Mouse (Mus musculus) myocyte (in vitro differentiated cells): ENCODE measurements around the gene Ctse. TPM values are rescaled to one million over a fixed set of nuclear protein-coding genes. Genes with fewer than 3 reads are reported as not detected.

Source experiments
- H3K27me3 ChIP-seq: one replicate; pipeline ENCODE4 v1.6.1; 2011; ENCODE audit not compliant: control insufficient read depth, insufficient read depth, insufficient read length
- H3K36me3 ChIP-seq: one replicate; pipeline ENCODE4 v1.6.1; 2011; ENCODE audit not compliant: control insufficient read depth, insufficient read depth
- H3K4me2 ChIP-seq: one replicate; pipeline ENCODE4 v1.6.1; 2011; ENCODE audit warnings: low read depth, control low read depth
- H3K4me3 ChIP-seq: one replicate; pipeline ENCODE4 v1.5.1; 2011; ENCODE audit warnings: mild to moderate bottlenecking, control low read depth, moderate library complexity
- H3K79me2 ChIP-seq: one replicate; pipeline ENCODE4 v1.6.1; 2011; ENCODE audit not compliant: control insufficient read depth, insufficient read depth
- H3ac ChIP-seq: one replicate; pipeline ENCODE4 v1.6.1; 2011; ENCODE audit not compliant: control insufficient read depth, insufficient read length
- CEBPB ChIP-seq: IDR thresholded peaks from 2 replicates; pipeline ENCODE4 v1.6.1; 2011; ENCODE audit warnings: mild to moderate bottlenecking, moderate library complexity; ENCODE audit not compliant: poor library complexity, insufficient read depth, severe bottlenecking
- E2F4 ChIP-seq: IDR thresholded peaks from one replicate; pipeline ENCODE4 v1.6.1; 2011; ENCODE audit warnings: mild to moderate bottlenecking, control low read depth, moderate library complexity; ENCODE audit not compliant: insufficient read depth
- MAX ChIP-seq: IDR thresholded peaks from one replicate; pipeline ENCODE4 v1.6.1; 2011; ENCODE audit warnings: low read depth, mild to moderate bottlenecking, control low read depth
- MYOD1 ChIP-seq, 3 experiments: IDR thresholded peaks; one replicate each; pipeline ENCODE4 v1.6.1; 2011; ENCODE audit warnings: control low read depth in 2 of 3, low read depth in 2 of 3, mild to moderate bottlenecking in 2 of 3, moderate library complexity in 1 of 3; ENCODE audit not compliant: insufficient read length in 2 of 3, control insufficient read depth in 1 of 3
- MYOG ChIP-seq, 3 experiments: IDR thresholded peaks; one replicate each; pipeline ENCODE4 v1.6.1; 2011; ENCODE audit warnings: control low read depth in 2 of 3, low read depth in 2 of 3, mild to moderate bottlenecking in 2 of 3; ENCODE audit not compliant: insufficient read length in 2 of 3, control insufficient read depth in 1 of 3, insufficient read depth in 1 of 3
- POLR2A ChIP-seq: IDR thresholded peaks from one replicate; pipeline ENCODE4 v1.6.1; 2011; ENCODE audit warnings: low read depth, mild to moderate bottlenecking, control low read depth, moderate library complexity; ENCODE audit not compliant: insufficient read length
- POLR2AphosphoS2 ChIP-seq: IDR thresholded peaks from one replicate; pipeline ENCODE4 v1.6.1; 2011; ENCODE audit warnings: low read depth, control low read depth; ENCODE audit not compliant: insufficient read length
- REST ChIP-seq: IDR thresholded peaks from one replicate; pipeline ENCODE4 v1.6.1; 2011; ENCODE audit warnings: mild to moderate bottlenecking, control low read depth, moderate library complexity; ENCODE audit not compliant: insufficient read depth, insufficient read length
- SRF ChIP-seq: IDR thresholded peaks from one replicate; pipeline ENCODE4 v1.6.1; 2011; ENCODE audit warnings: low read depth; ENCODE audit not compliant: control insufficient read depth, insufficient read length
- TCF12 ChIP-seq: IDR thresholded peaks from one replicate; pipeline ENCODE4 v1.6.1; 2011; ENCODE audit warnings: mild to moderate bottlenecking, control low read depth; ENCODE audit not compliant: poor library complexity, insufficient read depth, severe bottlenecking
- TCF3 ChIP-seq: IDR thresholded peaks from one replicate; pipeline ENCODE4 v1.6.1; 2011; ENCODE audit warnings: low read depth, control low read depth; ENCODE audit not compliant: insufficient read length
- USF1 ChIP-seq: IDR thresholded peaks from one replicate; pipeline ENCODE4 v1.6.1; 2011; ENCODE audit warnings: low read depth, mild to moderate bottlenecking, control low read depth, moderate library complexity
- polyA plus RNA-seq: library from polyadenylated mRNA; unstranded; fragments of >200 nt; fragmentation: generic; extraction: Trizol; gene quantifications from one replicate; pipeline ENCODE4 v1.2.1, GENCODE M21; 2012; ENCODE audit warnings: missing spikeins

Ctse gene
- polyA plus RNA-seq, 1 experiment = not detected

DNA sequence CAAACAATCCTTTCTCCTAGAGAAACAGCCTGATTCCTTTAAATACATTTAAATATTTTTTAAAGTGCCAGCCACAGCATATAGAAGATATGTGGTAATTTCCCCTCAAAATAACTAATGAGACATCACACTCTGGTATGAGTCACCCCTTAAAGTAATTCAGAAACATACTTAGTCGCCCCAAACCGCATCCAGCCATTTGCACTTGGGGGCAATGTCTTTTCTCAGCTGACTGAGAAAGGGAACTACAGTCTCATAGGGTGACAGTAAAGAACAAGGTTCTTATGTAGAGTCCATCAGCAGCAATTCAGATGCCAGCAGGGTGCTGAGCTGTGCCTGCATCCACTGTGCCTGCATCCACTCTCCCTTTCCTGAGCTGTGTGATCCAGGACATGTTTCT, 65.4 kb downstream of the Ctse start:
- no peaks in the 10 kb centered on the region for H3K36me3 ChIP-seq
- no peaks in the 10 kb centered on the region for H3K27me3 ChIP-seq
- no peak overlapping the region for H3K4me2 ChIP-seq
- no peak overlapping the region for H3ac ChIP-seq
- H3K4me3 ChIP-seq = no peak overlapping the region
- H3K79me2 ChIP-seq = no peaks in the 10 kb centered on the region
- no peak for TF ChIP-seq USF1
- no peak for TF ChIP-seq POLR2AphosphoS2
- no peak for TF ChIP-seq SRF
- no peak for TF ChIP-seq TCF12
- no peak for TF ChIP-seq MYOG (IDR thresholded peaks at IDR 0.05; ENCODE audit: control insufficient read depth in 1 of 3, insufficient read depth in 1 of 3, insufficient read length in 2 of 3, low read depth in 2 of 3)
- TF ChIP-seq MAX = no peak
- no peak for TF ChIP-seq POLR2A
- TF ChIP-seq CEBPB = no peak

DNA sequence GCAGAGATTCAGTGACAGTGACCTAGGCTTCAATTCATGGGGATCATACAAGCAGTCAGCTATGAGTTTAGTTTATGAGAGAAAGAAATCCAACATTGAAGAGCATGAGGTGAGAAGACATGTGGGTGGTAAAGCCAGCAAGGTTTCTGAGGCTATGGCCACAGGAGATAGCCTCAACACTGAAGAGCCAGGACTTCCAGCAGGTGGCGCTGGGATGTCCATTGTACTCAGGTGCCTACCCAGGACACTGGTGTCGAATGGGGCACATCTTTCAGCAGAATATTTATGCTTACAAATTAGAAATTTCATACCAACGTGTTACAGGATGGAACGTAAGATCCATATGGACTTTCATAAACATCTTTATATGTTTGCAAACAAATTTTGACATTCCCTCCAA, 70.2 kb downstream of the Ctse start:
- H3K4me2 ChIP-seq = no peak overlapping the region
- no peaks in the 10 kb centered on the region for H3K27me3 ChIP-seq
- H3K4me3 ChIP-seq = no peak overlapping the region
- no peak overlapping the region for H3ac ChIP-seq
- H3K79me2 ChIP-seq = no peaks in the 10 kb centered on the region
- TF ChIP-seq TCF12 (no peak), MYOG (IDR thresholded peaks at IDR 0.05; ENCODE audit: control insufficient read depth in 1 of 3, insufficient read depth in 1 of 3, insufficient read length in 2 of 3, low read depth in 2 of 3) (no peak), POLR2AphosphoS2 (no peak), SRF (no peak), USF1 (no peak), CEBPB (no peak), REST (no peak), MYOD1 (IDR thresholded peaks at IDR 0.05; ENCODE audit: control insufficient read depth in 1 of 3, insufficient read length in 2 of 3, low read depth in 2 of 3) (no peak), TCF3 (no peak), E2F4 (no peak), MAX (no peak), POLR2A (no peak)
- no peaks in the 10 kb centered on the region for H3K36me3 ChIP-seq

DNA sequence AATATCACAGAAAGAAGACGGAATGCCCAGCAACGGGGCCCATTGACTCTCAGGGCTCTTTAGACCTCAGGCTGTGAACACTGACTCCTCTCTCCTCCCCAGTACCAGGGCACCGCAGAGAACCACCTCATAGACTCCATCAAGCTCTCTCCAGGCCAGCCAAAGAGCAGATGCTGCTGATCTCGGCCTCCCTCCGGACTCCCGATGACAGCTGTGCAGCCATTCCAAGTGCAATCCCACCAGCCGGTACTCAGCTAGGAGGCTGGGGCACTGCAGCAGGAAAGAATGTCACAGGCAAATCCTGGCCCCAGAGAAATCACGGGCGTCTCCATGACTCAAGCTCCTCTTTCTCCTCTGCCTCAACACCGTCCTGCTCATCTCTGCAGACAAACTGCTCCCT, 73.4 kb downstream of the Ctse start:
- no peaks in the 10 kb centered on the region for H3K79me2 ChIP-seq
- H3K4me2 ChIP-seq = no peak overlapping the region
- no peak overlapping the region for H3K4me3 ChIP-seq
- no peak overlapping the region for H3ac ChIP-seq
- TF ChIP-seq MYOG (IDR thresholded peaks at IDR 0.05; ENCODE audit: control insufficient read depth in 1 of 3, insufficient read depth in 1 of 3, insufficient read length in 2 of 3, low read depth in 2 of 3) (peak in 1 of 3 experiments; percentile 42), MYOD1 (IDR thresholded peaks at IDR 0.05; ENCODE audit: control insufficient read depth in 1 of 3, insufficient read length in 2 of 3, low read depth in 2 of 3) (no peak)
- no peaks in the 10 kb centered on the region for H3K36me3 ChIP-seq
- H3K27me3 ChIP-seq = no peaks in the 10 kb centered on the region

DNA sequence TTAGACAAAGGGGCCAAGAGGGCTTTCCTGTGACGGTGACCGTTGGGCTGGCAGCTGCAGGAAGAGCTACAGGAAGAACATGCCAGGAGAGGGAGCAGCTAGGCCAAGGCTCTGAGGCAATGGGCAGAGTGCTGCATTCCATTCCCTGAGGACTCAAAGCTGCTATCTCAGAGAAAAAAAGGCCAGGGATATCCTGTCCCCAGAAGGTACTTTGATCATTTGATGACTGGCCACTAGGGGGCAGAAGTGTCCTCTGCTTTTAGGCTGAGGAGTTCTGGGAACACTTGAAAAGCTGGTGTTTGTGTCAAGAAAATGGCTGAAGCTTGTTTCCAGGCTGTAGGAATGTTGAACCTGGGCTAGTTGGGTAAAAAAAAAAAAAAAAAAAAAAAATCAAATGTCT, 74.3 kb downstream of the Ctse start:
- TF ChIP-seq POLR2A (no peak), REST (no peak), TCF12 (no peak), MAX (no peak), TCF3 (no peak), MYOD1 (IDR thresholded peaks at IDR 0.05; ENCODE audit: control insufficient read depth in 1 of 3, insufficient read length in 2 of 3, low read depth in 2 of 3) (no peak), SRF (no peak), CEBPB (no peak), POLR2AphosphoS2 (no peak), MYOG (IDR thresholded peaks at IDR 0.05; ENCODE audit: control insufficient read depth in 1 of 3, insufficient read depth in 1 of 3, insufficient read length in 2 of 3, low read depth in 2 of 3) (no peak), E2F4 (no peak), USF1 (no peak)
- Histone ChIP-seq H3K79me2 (no peaks in the 10 kb centered on the region), H3K4me2 (no peak overlapping the region)

DNA sequence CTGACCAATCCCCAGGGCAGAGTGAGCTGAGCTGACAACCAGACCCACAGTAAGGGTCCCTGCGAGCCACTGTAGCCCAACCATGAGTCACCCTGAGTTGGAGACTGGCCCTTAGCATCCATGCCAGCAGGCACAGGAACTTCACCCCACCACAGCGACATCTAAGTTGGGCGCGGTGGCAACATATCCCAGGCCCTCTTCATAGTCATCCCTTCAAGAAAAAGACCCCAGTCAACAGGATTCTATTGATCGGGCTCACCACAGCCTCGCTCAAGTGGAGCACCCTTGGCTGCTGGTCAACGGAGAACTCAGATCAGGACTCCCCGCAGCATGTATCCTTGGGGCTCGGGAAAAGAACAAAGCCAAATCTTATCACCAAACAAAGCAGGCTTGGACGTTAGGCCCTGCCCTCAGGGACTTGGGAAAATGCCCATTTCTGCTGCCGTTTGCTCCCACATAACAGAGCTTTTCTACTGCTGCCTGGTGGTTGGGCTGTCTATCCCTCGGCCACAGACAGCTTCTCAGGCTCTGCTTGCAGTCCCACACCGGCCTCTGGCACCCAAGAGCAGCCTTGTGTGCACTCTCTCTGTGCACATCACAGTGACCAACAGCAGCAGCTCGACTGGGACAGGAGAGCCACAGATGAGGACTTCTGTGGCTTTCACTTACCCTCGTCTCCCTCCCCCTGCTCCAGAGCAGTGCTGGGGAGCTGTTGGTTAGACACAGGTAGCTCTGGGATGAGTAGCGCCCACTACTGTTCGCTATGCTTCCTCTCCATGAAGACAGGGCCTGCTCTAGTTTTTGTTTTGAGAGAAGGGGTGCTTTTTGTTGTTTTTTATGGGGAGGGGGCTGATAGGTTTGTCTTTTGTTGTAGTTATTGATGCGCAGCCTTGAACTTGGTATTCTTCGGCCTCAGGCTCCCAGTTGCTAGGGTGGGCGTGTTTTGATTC, 76.6 kb downstream of the Ctse start:
- H3ac ChIP-seq = no peak overlapping the region
- no peaks in the 10 kb centered on the region for H3K36me3 ChIP-seq
- peak overlapping the region; percentile 41 for H3K4me2 ChIP-seq
- TF ChIP-seq E2F4 = no peak
- TF ChIP-seq POLR2A = no peak
- no peak for TF ChIP-seq SRF
- TF ChIP-seq MYOD1 (IDR thresholded peaks at IDR 0.05; ENCODE audit: control insufficient read depth in 1 of 3, insufficient read length in 2 of 3, low read depth in 2 of 3) = no peak
- no peak for TF ChIP-seq USF1
- TF ChIP-seq TCF12 = no peak
- no peak for TF ChIP-seq POLR2AphosphoS2
- H3K79me2 ChIP-seq = no peaks in the 10 kb centered on the region
- H3K27me3 ChIP-seq = no peaks in the 10 kb centered on the region
- H3K4me3 ChIP-seq = no peak overlapping the region

More for the DNA sequence above, 74.3 kb downstream of the Ctse start:
- no peak overlapping the region for H3ac ChIP-seq
- H3K4me3 ChIP-seq = no peak overlapping the region
- H3K36me3 ChIP-seq = no peaks in the 10 kb centered on the region
- no peaks in the 10 kb centered on the region for H3K27me3 ChIP-seq
